Mouse (Mus musculus) hindbrain, embryonic 12.5 days (tissue): ENCODE measurements around the gene Med8. TPM values are rescaled to one million over a fixed set of nuclear protein-coding genes. Genes with fewer than 3 reads are reported as not detected.

ENCODE experiments used
- ATAC-seq: fragments of 200-750 bp; cut with Nextera tagmentation; 2 replicates; pipeline ENCODE4 v1.8.0; 2017; ENCODE audit warnings: moderate TSS enrichment; ENCODE audit not compliant: low FRiP score
- H3K27ac ChIP-seq: fragments of 300-500 bp; sonication (generic); 2 replicates; pipeline ENCODE4 v1.5.1; 2016; ENCODE audit warnings: mild to moderate bottlenecking
- H3K27me3 ChIP-seq: fragments of 300-500 bp; sonication (generic); 2 replicates; pipeline ENCODE4 v1.6.1; 2016; ENCODE audit warnings: mild to moderate bottlenecking
- H3K36me3 ChIP-seq: fragments of 300-500 bp; sonication (generic); 2 replicates; pipeline ENCODE4 v1.6.1; 2016; ENCODE audit warnings: mild to moderate bottlenecking
- H3K4me1 ChIP-seq: fragments of 300-500 bp; sonication (generic); 2 replicates; pipeline ENCODE4 v1.6.1; 2016
- H3K4me2 ChIP-seq: fragments of 300-500 bp; sonication (generic); replicated peaks from 2 replicates; pipeline ENCODE4 v1.6.1; 2016; ENCODE audit warnings: mild to moderate bottlenecking
- H3K4me3 ChIP-seq: fragments of 300-500 bp; sonication (generic); 2 replicates; pipeline ENCODE4 v1.5.1; 2016; ENCODE audit warnings: mild to moderate bottlenecking
- H3K9ac ChIP-seq: fragments of 300-500 bp; sonication (generic); 2 replicates; pipeline ENCODE4 v1.6.1; 2016; ENCODE audit warnings: mild to moderate bottlenecking, moderate library complexity
- H3K9me3 ChIP-seq: fragments of 300-500 bp; sonication (generic); replicated peaks from 2 replicates; pipeline ENCODE4 v1.6.1; 2016; ENCODE audit warnings: mild to moderate bottlenecking
- WGBS: fragments of 180-500 bp; shearing (Covaris S2); methylation state at CpG from one replicate; pipeline ENCODE4 v1.1.7; 2016; 5-methylcytosine and 5-hydroxymethylcytosine counted together
- polyA plus RNA-seq: library from polyadenylated mRNA; unstranded; fragments of >200 nt; fragmentation: Nextera tagmentation; extraction: Ambion mirVana; gene quantifications from 2 replicates; pipeline ENCODE4 v1.2.1, GENCODE M21; 2016

Med8 gene
- polyA plus RNA-seq, 1 experiment from 2014 or later = 131 TPM

DNA sequence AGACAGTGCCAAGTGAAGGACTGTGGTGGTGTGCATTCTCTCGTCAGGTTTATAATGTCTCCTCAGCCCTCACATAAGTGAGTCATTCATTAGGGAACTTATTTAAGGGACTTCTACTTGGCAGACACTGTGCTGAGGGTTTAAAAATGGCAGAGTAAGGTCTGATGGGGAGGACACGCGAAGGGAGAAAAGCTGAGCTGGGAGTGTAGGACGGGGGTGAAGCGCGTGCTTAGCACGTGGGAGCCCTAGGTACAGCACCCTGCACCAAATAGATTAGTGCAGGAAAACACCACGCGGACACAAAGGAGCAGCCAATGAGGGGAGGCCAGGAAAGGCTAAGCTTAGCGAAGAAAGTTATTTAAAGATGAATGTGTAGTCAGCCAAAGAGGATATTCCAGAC lies 36.0 kb downstream of the Med8 start:
- Histone ChIP-seq H3K27me3 (peaks cover 6% of the 10 kb centered on the region), H3K9me3 (no peaks in the 10 kb centered on the region), H3K27ac (no peak overlapping the region), H3K4me2 (no peak overlapping the region), H3K9ac (no peak overlapping the region), H3K4me3 (no peak overlapping the region), H3K36me3 (no peaks in the 10 kb centered on the region), H3K4me1 (peaks cover 17% of the 10 kb centered on the region)
- WGBS = 92% methylated on average over 10 of the region's 10 CpGs
- ATAC-seq = no peak

GRCm38 (mm10) chr4:118445781-118446414 lies 36.8 kb downstream of the Med8 start:
- Histone ChIP-seq H3K9ac (peak overlapping the region; percentile 53; the same call in 1 of the 2 replicates), H3K9me3 (no peaks in the 10 kb centered on the region), H3K4me1 (peaks cover 17% of the 10 kb centered on the region), H3K27me3 (peaks cover 6% of the 10 kb centered on the region), H3K36me3 (no peaks in the 10 kb centered on the region), H3K4me3 (peak overlapping the region; percentile 37), H3K27ac (no peak overlapping the region), H3K4me2 (peak overlapping the region; percentile 82)
- WGBS = 22% methylated on average over 18 of the region's 18 CpGs
- peak; percentile 78 for ATAC-seq

GRCm38 (mm10) chr4:118446415-118447153 lies 37.4 kb downstream of the Med8 start:
- peaks cover 17% of the 10 kb centered on the region for H3K4me1 ChIP-seq
- ATAC-seq = peak; percentile 70
- no peaks in the 10 kb centered on the region for H3K9me3 ChIP-seq
- no peak overlapping the region for H3K27ac ChIP-seq
- peaks cover 6% of the 10 kb centered on the region for H3K27me3 ChIP-seq
- peak overlapping the region; percentile 82 for H3K4me2 ChIP-seq
- H3K36me3 ChIP-seq = no peaks in the 10 kb centered on the region
- peak overlapping the region; percentile 53; the same call in 1 of the 2 replicates for H3K9ac ChIP-seq
- peak overlapping the region; percentile 37 for H3K4me3 ChIP-seq
- 19% methylated on average over 24 of the region's 24 CpGs for WGBS

GRCm38 (mm10) chr4:118457345-118457975 lies 48.3 kb downstream of the Med8 start, which contains the start of gene Mpl:
Gene Mpl (minus strand): TSS chr4:118457513.
- no peak within 1 kb of the TSS for H3K9ac ChIP-seq
- H3K27ac ChIP-seq = no peak within 1 kb of the TSS
- no peaks in the 10 kb centered on the region for H3K36me3 ChIP-seq
- H3K9me3 ChIP-seq = no peaks in the 10 kb centered on the region
- WGBS = 76% methylated on average over 9 of the region's 9 CpGs
- no peaks in the 10 kb centered on the region for H3K27me3 ChIP-seq
- no peak within 1 kb of the TSS for H3K4me3 ChIP-seq
- no peaks in the 10 kb centered on the region for H3K4me1 ChIP-seq
- H3K4me2 ChIP-seq = no peak within 1 kb of the TSS
- no peak; the same call in 1 of the 2 replicates for ATAC-seq

- no peak for ATAC-seq
- Histone ChIP-seq H3K9ac (no peak overlapping the region), H3K4me1 (no peaks in the 10 kb centered on the region), H3K4me3 (no peak overlapping the region), H3K36me3 (no peaks in the 10 kb centered on the region), H3K4me2 (no peak overlapping the region), H3K9me3 (no peaks in the 10 kb centered on the region), H3K27me3 (no peaks in the 10 kb centered on the region), H3K27ac (no peak overlapping the region)
- 88% methylated on average over 3 of the region's 3 CpGs for WGBS
Measured at GRCm38 (mm10) chr4:118464956-118465355, 55.8 kb downstream of the Med8 start.

Other genes starting within 250 kb of the Med8 start
- 60.7 and 67.2 TPM in 2 replicates for gene Kdm4a, start 229.3 kb upstream of the Med8 start, polyA plus RNA-seq
- gene Ptprf, start 117.9 kb upstream of the Med8 start, polyA plus RNA-seq = 131 and 137 TPM in 2 replicates
- 11.5 and 13.6 TPM in 2 replicates for gene Szt2, start 64 bp upstream of the Med8 start, polyA plus RNA-seq
- gene Elovl1, start 18.8 kb downstream of the Med8 start, polyA plus RNA-seq = 38.6 and 41.7 TPM in 2 replicates
- gene Cdc20, start 28.0 kb downstream of the Med8 start, polyA plus RNA-seq = 151 and 168 TPM in 2 replicates
- gene Mpl, start 48.2 kb downstream of the Med8 start, polyA plus RNA-seq = 0.53 and 0.56 TPM in 2 replicates
- gene Tie1, start 80.7 kb downstream of the Med8 start, polyA plus RNA-seq = 19.0 and 21.1 TPM in 2 replicates
- gene 2610528J11Rik, start 117.7 kb downstream of the Med8 start, polyA plus RNA-seq = 0.50 and 1.2 TPM in 2 replicates
- gene Tmem125, start 134.7 kb downstream of the Med8 start, polyA plus RNA-seq = 0.72 and 0.81 TPM in 2 replicates
- gene Cfap57, start 211.4 kb downstream of the Med8 start, polyA plus RNA-seq = 1.7 TPM in 2 replicates
- gene Ebna1bp2, start 211.5 kb downstream of the Med8 start, polyA plus RNA-seq = 151 and 160 TPM in 2 replicates
- gene Olfr62, start 249.6 kb downstream of the Med8 start, polyA plus RNA-seq = not detected in 2 replicates